Mouse (Mus musculus) R1 (cell line): Measurements from ENCODE around the gene Ccdc51.

Experiments used
- DNase-seq: peaks from one replicate; pipeline ENCODE4 v3.0.0-alpha.2; 2018; ENCODE audit warnings: low read depth, low spot score

The Ccdc51 gene

GRCm38 (mm10) chr9:109096251-109096661 lies 14.0 kb downstream of the Ccdc51 start:
- no peak for DNase-seq

GRCm38 (mm10) chr9:109096856-109097255 lies 14.6 kb downstream of the Ccdc51 start:
- DNase-seq, result peak; percentile 29

GRCm38 (mm10) chr9:109097291-109097690 lies 15.0 kb downstream of the Ccdc51 start:
- DNase-seq, result no peak

- no peak for DNase-seq
These were observed 15.5 kb downstream of the Ccdc51 start for GRCm38 (mm10) chr9:109097831-109098230.

- no peak for DNase-seq
These were observed 16.1 kb downstream of the Ccdc51 start for GRCm38 (mm10) chr9:109098366-109098765.

GRCm38 (mm10) chr9:109098969-109099368 lies 16.7 kb downstream of the Ccdc51 start:
- DNase-seq, result no peak

- DNase-seq, result no peak
These were observed 18.1 kb downstream of the Ccdc51 start for GRCm38 (mm10) chr9:109100307-109100928.

- DNase-seq, result no peak
These were observed 19.7 kb downstream of the Ccdc51 start for GRCm38 (mm10) chr9:109101933-109102445.

- DNase-seq, result no peak
These were observed 20.2 kb downstream of the Ccdc51 start for GRCm38 (mm10) chr9:109102541-109102940.

- DNase-seq, result no peak
These were observed 21.0 kb downstream of the Ccdc51 start for GRCm38 (mm10) chr9:109103250-109103649.

- no peak for DNase-seq
These were observed 21.8 kb downstream of the Ccdc51 start for GRCm38 (mm10) chr9:109104083-109104482.

- DNase-seq, result no peak
These were observed 22.7 kb downstream of the Ccdc51 start for GRCm38 (mm10) chr9:109105011-109105410.

GRCm38 (mm10) chr9:109105648-109106047 lies 23.4 kb downstream of the Ccdc51 start:
- no peak for DNase-seq

- no peak for DNase-seq
These were observed 25.0 kb downstream of the Ccdc51 start for GRCm38 (mm10) chr9:109107341-109107740.

GRCm38 (mm10) chr9:109110240-109110639 lies 27.9 kb downstream of the Ccdc51 start:
- DNase-seq, result no peak

GRCm38 (mm10) chr9:109111101-109111500 lies 28.8 kb downstream of the Ccdc51 start:
- no peak for DNase-seq

GRCm38 (mm10) chr9:109111591-109111990 lies 29.3 kb downstream of the Ccdc51 start:
- DNase-seq, result no peak

- no peak for DNase-seq
These were observed 31.0 kb downstream of the Ccdc51 start for GRCm38 (mm10) chr9:109113331-109113730.

- DNase-seq, result no peak
These were observed 32.0 kb downstream of the Ccdc51 start for GRCm38 (mm10) chr9:109114276-109114675.

- no peak for DNase-seq
These were observed 32.6 kb downstream of the Ccdc51 start for GRCm38 (mm10) chr9:109114871-109115270.

GRCm38 (mm10) chr9:109116205-109116604 lies 33.9 kb downstream of the Ccdc51 start:
- DNase-seq, result no peak

- no peak for DNase-seq
These were observed 35.8 kb downstream of the Ccdc51 start for GRCm38 (mm10) chr9:109118106-109118505.

GRCm38 (mm10) chr9:109119571-109119970 lies 37.3 kb downstream of the Ccdc51 start:
- DNase-seq, result no peak

GRCm38 (mm10) chr9:109120956-109121355 lies 38.7 kb downstream of the Ccdc51 start:
- no peak for DNase-seq
